Mouse (Mus musculus): ENCODE data around the gene Plxnb3.

- TF ChIP-seq CTCF (IDR thresholded peaks at IDR 0.05; ENCODE audit: low read depth, low read length), result no peak
- TF ChIP-seq POLR2A (IDR thresholded peaks at IDR 0.05; ENCODE audit: insufficient read depth, low read length), result no peak
- TF ChIP-seq EP300 (IDR thresholded peaks at IDR 0.05; ENCODE audit: insufficient read depth, low read depth, low read length), result no peak
These were observed 40.7 kb upstream of the Plxnb3 start, which contains the start of the genes Bcap31 and Abcd1 for GRCm38 (mm10) chrX:73716109-73716661.

Data from ES-Bruce4 (cell line).